Mouse (Mus musculus) spleen, embryonic (tissue): ENCODE measurements at regions not wholly inside any gene's neighbourhood (a gene's known extent, or its start where the extent isn't known, plus 50 kb on each side); places are given as distances from the start of the nearest gene placed in this dataset.

ENCODE experiments used
- CTCF ChIA-PET: fragments of 350-600 bp; sonication (Branson Sonifier 250); formaldehyde crosslinking; loops from one replicate; lab custom pipeline; 2022; lab: Charles Lee

DNA sequence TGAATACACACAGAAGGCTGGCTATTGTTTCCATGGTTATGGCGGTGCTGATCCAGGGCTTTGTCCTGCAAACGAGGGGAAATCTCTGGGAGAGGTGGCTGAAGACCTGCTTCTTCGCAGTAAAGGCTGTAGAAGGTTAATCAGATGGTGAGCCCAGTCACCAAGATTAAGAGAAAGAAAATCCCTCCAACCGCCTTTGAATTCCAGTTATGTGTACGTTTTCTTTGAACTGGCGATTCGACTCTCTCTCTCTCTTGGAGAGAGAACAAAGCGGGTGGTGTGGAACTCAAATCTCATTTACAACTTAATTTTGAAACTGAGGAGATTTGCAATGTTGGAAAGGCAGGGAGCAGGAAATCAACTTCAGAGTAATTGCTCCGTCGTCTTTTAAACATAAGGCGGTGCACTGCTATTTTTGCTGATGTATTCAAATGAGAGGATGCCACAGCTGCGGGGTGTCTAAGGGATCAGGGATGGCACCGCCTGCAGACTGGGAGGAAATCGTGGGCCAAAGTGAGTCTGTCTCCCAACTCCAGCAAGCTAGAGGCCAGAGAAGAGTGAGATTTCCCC is 232.7 kb downstream of the Mycn start:
- CTCF ChIA-PET, result no interaction called here

DNA sequence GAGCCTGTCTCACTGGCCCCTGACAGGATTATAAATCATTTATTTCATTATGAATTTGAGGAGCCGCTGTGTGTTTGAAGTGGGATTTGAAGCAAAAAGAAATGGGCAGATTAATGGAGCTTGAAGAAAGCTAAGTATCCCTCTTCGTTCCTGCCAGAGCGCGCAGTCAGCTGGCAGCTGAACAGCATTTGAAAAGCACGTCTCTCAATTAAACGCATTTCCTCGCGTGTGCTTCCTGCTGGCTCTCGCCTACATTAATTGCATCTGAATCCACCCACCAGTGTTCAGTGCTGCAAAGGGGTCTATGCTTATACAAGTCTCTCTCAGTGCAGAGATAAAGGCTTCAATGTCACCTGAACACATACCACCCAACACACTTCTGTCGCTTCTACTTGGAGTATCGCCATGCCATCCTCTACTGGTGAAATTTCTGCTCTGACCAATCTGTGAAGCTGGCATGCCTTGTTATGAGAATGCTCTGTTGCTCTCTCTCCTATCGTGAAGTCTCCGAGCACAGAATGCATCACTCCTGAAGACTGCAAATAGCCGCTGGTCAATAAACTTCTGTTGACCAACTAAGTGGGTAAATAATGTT is 235.3 kb downstream of the Mycn start:
- CTCF ChIA-PET, result no interaction called here

DNA sequence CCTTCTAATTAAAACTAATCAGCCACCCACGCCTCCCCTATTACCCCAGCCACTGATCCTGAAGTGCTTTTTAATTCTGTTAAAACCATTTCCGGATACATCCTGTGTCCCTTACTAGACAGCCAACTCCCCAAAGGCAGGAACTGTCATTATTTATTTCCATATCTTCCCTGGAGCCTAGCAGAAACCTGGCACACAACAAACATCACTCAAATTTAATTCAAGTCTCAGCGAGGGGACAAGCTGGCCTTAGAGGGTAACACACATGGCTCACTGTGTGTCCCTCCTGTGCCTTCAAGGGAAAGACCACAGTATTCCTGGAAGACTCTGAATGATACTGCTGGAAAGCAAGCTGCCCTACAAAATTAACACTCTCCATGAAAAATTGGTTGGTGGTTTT is 240.0 kb downstream of the Mycn start:
- CTCF ChIA-PET, result no interaction called here

DNA sequence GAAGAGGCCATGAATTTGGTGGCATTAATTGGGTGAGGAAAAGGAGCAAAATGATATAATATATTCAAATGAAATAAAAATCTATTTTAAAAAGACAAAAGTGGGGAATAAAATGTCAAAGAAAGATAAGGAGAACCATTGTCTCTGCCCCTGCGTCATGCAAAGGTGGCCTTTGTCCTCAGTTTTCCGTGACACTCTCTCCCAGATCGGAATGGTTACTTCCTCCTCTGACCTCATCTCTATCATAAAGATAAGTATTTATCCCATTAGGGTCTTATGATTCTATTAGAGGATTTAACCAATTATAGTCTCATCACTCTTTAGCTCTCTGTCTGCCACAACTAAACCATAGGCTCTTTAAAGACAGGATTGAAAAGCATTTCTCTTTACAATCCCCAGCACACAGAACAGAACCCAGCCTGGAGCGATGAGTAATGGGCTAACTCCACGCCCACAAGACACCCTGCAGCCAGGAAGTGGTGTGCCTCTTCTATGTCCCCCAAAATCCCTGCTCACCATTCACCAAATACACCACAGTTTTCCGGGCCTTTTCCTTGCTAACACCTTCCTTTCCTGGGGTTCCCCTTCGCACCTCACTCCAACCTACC is 240.6 kb downstream of the Mycn start:
- CTCF ChIA-PET, result no interaction called here

DNA sequence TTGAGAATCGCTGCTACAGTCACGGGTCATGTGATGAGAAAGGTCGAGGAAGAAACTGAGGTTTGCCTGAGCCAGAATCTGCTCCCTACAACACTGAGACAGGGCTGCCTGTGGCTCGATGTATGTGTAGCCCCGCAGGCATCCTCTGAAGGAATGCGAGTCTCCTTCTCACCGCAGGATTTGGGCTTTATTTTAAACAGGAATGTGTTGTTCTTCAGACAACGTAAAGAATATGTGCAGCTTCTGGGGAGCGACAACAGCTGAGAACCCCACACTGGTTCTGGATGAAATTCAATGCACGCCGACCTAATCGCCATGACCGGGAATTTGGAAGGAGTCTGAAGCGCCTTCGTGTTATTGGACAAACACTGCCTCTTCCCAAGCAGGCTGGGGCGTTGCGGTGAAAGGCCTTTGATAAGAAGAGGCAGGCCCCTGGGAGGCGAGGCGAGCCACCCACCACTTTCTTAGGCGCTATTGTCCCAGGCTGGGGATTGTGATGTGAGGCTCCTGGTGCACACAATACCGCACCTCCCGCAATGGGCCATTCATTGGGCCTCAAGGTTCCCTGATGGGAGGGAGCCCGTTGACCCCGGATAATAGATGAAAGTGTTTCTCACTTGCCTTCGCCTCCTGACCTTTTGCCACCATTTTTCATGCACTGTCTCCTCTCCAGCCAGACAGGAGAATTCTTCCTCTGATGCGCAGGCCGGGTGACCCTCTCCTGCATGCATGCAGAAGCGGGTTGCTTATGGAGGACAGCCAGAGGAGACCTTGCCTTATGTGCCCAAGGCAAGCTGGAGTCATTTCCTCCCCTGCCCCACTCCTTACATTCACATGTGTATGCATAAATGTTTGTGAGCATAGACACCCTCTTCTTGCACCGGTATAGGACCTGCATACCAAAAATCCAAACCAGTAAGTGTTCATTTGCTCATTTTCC is 247.6 kb downstream of the Mycn start:
- CTCF ChIA-PET, result no interaction called here

DNA sequence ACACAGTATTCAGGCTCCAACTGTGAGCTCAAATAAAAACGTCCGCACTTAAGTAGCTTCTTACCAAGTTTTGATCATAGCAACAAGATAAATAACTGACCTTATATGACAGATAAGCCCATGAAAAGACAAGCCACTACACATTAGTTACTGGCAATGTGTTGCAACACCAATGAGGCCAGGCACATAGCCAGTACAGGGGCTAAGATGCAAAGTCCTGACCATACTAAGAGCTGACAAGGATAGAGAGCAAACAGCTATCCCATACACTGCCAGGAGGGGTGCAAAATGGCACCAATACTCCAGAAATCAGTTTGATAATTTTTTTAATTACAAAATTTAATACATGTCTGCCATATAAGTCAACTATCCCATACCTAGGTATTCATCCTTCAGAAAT is 254.3 kb downstream of the Mycn start:
- CTCF ChIA-PET, result no interaction called here

DNA sequence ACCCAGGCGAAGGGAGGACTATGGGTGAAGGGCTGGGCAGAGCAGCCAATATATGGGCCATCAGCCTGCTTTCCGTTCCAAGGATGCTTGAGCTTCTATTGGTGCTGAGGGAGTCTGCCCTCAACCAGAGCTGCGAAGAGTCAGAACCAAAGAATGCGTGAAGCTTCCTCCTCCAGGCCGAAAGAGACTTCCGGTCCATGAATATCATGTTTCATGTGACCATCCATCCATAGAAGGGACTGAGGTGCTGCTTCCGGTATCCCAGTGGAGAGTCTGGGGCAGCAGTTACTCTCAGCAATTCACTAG is 256.5 kb downstream of the Mycn start:
- CTCF ChIA-PET, result no interaction called here

DNA sequence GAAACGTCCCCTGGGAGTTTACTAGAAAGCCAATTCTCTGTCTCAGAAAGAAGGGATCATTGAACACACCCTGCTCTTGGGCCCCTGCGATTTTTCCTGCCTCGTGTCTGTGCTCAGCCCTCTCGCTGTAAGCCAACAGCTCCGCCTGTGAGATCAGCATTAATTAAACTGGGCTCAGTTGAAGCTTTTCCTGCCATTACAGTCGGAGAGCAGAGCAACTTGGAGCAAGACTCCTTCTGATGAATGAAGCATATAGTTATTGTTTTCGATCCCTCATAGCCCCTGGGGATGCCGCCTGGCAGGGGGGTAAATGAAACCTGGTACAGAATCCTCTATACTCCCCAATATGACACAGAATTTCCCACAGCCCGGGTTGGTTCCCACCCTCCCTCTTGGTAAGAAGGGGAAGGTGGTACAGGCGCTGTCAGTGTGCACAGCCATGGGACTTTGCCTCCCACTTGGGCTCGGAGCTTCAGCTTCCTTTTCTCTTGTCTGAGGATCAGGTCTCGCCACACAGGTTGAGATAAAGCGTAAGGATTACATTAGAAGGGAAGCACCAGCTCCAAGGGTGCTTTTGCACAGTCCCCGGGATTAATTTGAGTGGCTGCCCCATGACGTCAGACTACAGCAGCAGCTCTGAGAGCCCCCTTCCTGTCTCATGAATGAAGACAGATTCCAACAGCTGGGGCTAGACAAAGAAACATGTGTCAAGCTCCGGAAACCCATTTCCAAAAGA is 257.1 kb downstream of the Mycn start:
- CTCF ChIA-PET, result no interaction called here

DNA sequence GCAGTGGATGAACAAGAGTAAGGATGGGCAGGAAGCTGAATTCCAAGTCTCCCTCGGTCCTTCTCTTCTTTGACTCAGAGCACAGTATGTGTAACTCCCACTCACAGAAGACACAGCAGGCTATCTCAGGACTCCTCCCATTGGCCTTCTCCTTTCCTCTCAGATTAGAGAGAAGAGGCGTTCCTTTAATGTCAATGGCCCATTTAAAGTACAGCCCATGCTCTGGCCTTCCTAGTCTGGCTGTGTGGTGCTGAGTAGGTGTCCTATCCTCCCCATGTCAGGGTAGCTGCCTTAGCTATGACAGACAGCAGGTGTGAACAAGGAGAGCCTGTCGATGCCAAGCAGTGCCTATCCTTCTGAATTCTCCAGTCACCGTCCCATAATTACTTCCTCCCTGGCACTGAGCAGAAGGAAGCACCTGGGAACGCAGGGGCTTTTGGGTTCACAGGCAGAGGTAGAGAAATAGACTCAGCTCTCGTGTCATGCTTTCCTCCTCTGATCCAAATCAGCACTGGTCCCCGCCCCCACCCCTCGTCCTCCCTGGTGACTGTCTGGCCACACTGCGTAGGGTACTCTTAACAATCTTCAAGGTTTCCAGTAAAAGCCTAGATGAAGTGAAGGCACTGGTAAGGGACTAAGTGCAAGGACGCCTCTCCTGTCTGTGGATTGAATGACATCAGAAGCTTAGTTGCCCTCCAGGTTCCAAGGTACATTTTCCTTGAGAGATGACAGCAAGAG is 257.8 kb downstream of the Mycn start:
- CTCF ChIA-PET, result no interaction called here

DNA sequence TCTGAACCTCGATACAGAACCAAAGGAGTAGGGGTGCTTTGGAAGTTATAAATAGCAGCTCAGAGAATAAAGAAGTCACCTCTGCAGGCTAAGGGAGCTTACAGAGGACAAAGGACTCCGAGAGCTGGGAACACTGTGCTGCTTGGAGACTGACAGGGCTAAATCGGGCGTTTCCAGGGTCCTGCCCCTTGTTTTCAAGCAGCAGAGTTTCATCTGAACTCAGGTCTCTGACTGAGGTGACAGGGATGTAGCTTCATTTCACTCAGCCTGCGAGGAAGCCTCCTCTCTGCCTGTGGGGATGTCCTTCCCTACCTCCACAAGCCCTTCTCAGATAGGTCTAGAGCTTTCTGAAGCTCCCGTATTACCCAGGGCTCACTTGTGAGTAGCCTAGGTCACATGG is 260.6 kb downstream of the Mycn start:
- CTCF ChIA-PET, result interaction anchor here (0.6 kb wide), 1 partner anchor 204 kb away, joined by 3 read pairs; no protein-coding TSS in a partner anchor

DNA sequence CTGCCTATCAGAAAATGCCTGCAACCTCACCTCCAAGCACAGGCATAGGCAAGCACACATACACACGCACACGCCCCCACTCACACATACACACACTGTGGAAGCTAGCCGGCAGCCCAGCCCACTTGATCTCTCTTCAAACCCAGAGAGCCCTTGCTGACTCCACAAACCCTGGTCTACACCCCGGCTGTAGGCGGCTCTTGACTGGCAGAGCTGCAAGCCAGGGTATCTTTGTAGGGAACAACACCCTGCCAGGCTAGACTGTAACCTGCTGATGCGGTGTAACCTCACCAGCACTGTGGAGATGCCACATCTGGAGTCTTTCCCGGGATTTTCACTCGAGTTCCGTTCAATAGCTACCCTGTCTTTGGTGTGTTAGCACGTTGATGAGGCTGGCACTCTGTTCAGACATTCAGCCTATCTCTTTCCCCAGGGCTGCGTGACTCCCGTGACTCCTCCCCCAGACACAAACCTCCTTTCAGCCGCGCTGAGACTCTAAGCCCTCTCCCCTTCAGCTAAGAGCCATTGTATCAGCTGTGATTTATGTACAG is 261.3 kb downstream of the Mycn start:
- CTCF ChIA-PET, result no interaction called here

DNA sequence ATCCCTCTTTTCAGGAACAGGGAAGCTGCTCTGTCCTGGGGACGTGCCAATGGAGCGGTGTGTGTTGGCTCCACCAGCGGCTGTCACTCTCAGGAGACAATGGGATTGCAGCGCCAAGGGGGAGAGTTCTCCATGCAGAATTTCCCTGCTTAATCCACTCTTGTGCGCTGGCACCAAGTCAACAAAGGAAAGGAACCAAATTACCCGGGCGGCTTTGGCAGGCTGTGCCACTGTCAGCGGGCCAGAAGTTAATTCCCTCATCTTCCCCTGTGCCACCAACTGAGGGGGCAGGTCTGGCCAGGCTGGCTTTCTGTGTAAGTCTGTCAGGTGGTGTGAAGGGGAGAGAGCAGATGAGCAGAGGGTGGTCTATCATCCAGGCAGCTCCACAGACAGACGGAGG is 265.0 kb downstream of the Mycn start:
- CTCF ChIA-PET, result no interaction called here

DNA sequence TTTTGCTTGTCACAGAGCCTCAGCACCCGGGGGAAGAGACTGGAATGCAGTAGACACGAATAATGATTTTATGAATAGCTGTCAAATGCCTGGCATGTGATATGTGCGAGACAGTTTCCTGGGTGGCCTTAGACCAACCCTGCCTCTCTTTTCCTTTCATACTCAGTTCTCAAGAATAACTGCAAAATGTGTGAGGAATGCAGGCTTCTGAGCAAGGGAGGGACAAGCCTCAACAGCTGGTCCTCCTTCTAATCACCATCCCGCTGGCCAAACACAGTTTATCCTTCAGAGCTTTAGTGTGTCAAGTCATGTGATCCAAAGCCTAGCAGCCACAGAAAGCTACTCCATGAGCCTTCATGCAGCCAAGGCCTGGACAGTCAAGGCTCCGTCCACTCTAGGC is 271.8 kb downstream of the Mycn start:
- CTCF ChIA-PET, result no interaction called here

DNA sequence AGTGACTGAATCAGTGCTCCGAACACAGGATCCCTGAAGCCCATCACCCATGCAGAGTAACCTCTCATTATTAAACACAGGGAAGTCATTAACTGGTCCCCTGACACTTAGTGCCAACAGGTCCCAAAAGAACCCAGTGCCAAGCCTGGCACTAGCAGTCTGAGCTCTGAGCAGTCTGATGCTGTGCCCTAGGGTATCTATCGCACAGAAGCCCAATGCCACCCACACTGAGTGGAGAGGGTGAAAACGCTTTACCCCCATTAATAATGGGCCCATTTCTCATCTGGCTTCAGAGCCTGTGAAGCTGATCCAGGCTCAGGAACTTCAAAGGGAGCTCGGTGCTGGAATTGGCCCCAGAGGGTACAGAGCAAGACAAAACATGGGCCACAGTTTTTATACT is 272.8 kb downstream of the Mycn start:
- CTCF ChIA-PET, result no interaction called here

DNA sequence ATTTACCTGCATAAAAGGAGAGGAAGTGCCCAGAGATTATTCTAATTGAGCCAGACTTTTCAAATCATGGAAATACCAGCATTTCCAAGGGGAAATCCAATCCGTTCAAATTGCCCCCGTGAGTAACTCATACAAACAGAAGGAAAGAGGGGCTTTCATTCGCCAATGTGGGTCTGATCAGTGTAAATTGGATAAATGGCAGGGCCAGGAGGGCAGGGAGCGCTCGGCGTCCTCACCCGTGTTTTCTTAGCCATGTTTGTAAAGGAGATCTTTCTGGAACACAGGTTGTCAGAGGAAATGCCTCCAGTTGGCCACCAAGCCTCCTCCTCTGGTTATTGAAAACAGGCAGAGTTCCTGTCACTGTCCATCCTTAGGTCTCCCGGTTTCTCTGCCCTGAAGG is 286.1 kb downstream of the Mycn start:
- CTCF ChIA-PET, result no interaction called here

DNA sequence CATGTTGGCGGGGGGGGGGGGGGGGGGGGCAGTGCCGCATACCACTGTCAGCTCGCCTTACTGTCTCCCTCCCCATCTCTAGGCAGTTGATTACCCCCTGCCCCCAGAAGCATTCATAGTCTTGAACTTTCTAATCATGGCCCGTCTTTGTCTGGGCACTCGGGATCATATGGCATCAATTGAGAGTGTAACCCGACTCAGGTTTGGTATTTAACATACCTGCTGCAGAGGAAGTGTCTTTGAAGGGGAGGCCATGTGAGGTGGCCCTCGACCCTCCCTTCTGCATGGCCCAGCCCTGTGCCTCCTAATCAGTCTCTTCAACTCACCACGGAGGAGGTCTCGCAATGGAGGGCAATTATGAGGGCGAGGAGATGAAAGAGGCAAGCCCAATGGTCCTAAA is 286.5 kb downstream of the Mycn start:
- CTCF ChIA-PET, result interaction anchor here (0.5 kb wide), 1 partner anchor 286 kb away, joined by 4 read pairs; no protein-coding TSS in a partner anchor

DNA sequence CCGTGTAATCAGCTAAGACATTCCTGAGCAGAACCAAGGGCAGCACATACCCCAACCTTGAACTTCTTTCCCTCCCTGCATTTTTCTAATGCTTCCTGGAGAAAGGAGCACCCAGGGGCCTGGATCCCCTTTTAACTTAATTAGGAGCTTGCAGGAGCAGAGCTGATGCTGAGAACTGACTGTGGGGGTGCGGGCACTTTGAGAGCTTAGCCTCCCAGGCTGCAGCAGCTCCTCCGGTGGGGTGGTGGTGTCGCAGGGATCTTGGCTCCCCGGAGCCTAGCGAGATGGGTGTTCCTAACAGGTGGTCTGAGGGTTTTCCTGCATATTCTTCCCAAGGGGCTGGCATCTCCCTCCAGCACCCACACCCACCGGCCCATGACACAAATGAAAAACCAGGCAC is 289.4 kb downstream of the Mycn start:
- CTCF ChIA-PET, result interaction anchor here (0.7 kb wide), 1 partner anchor 743 kb away, joined by 4 read pairs; no protein-coding TSS in a partner anchor

DNA sequence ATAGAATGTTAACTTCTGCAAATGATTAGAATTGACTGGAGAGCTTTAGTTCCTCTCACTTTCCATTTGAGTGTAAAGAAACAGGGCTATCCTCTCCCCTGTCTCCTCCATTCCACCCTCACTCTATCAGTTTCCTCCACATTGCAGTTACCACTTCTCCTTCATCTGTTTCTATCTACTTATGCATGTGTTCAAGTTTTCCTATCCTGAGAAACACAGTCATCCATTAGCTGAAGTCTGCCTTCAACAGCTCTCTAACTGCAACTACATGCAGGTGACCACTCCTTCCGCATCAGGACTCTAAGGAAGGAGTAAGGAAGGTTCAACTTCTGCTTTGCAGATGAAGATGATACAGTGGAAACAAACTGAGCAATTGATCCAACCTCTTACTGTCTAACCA is 291.4 kb downstream of the Mycn start:
- CTCF ChIA-PET, result no interaction called here

DNA sequence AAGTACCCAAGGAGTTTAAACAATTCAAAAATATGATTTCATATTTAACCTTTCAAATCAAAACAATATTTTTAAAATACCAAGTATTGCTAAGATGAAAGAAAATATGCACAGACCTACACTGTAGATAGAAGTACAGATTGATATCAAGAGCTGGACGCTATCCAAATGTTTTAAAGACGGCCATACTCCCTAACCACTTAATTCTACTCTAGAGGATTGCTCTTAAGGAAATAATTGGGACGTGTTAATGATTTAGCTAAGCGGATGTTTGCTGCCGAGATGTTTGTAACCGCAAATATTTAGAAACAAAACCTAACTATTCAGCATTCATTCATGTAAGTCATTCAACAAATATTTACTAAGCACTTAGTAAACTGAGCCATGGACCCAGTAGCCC is 294.2 kb downstream of the Mycn start:
- CTCF ChIA-PET, result no interaction called here

DNA sequence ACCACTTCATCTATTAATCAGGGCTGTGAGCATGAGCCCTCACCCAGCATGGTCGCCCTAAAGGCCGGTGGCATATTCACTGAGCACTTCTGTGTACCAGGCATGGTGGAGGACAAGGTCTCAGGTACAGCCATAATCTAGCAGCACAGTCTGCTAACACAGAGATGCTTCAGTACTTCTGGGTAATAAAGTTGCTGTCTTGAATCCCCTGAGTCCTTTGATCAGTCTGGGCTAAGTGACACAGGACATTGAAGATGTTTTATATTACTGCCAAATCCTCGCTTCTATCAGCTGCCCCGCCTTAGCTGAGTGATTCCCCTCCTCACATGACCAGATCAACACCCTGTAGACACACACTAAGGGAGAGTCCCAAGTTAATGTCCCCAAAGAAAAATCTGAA is 296.5 kb downstream of the Mycn start:
- CTCF ChIA-PET, result no interaction called here
